Mouse (Mus musculus) CH12.LX (cell line): ENCODE results near the gene Glp2r. TPM values are rescaled to one million over a fixed set of nuclear protein-coding genes. Genes with fewer than 3 reads are reported as not detected.

Experiments used
- DNase-seq: peaks from one replicate; pipeline ENCODE4 v3.0.0-alpha.2; 2013; ENCODE audit errors: extremely low read depth
- H3K27ac ChIP-seq: 2 replicates; pipeline ENCODE4 v1.5.1; 2012; ENCODE audit warnings: low read depth, mild to moderate bottlenecking, control low read depth, moderate library complexity; ENCODE audit not compliant: insufficient read depth
- H3K27me3 ChIP-seq: replicated peaks from 2 replicates; pipeline ENCODE3; 2012; ENCODE audit warnings: inconsistent platforms
- H3K36me3 ChIP-seq, 2 experiments: replicated peaks in 1 of 2; 2 replicates each; pipeline versions ENCODE3 to v1.6.1; 2012; ENCODE audit warnings: inconsistent platforms in 1 of 2, low read length in 1 of 2, mild to moderate bottlenecking in 1 of 2, mixed read lengths in 1 of 2, moderate library complexity in 1 of 2; ENCODE audit not compliant: control insufficient read depth in 1 of 2, insufficient read depth in 1 of 2
- H3K4me1 ChIP-seq, 2 experiments: 2 replicates each; pipeline ENCODE4 v1.6.1; 2012; ENCODE audit warnings: inconsistent platforms in 1 of 2, moderate library complexity in 1 of 2; ENCODE audit not compliant: insufficient read depth in 2 of 2, control insufficient read depth in 1 of 2
- H3K4me2 ChIP-seq: 2 replicates; pipeline ENCODE4 v1.6.1; 2012; ENCODE audit warnings: low read depth, mild to moderate bottlenecking, control low read depth; ENCODE audit not compliant: poor library complexity, insufficient read depth, severe bottlenecking
- H3K4me3 ChIP-seq, 3 experiments: fragments of 150-350 bp in 1 of 3; sonication (generic) in 1 of 3; replicated peaks in 1 of 3; 2 replicates each; pipeline versions ENCODE3 to v1.5.1; 2011 to 2012; ENCODE audit warnings: low read depth in 2 of 3, low read length in 2 of 3, mild to moderate bottlenecking in 2 of 3, moderate library complexity in 2 of 3, control low read depth in 1 of 3, improper control_type of control experiment in 1 of 3, inconsistent platforms in 1 of 3, mixed read lengths in 1 of 3; ENCODE audit not compliant: poor library complexity in 1 of 3
- H3K79me2 ChIP-seq: replicated peaks from 2 replicates; pipeline ENCODE4 v1.6.1; 2012; ENCODE audit warnings: mild to moderate bottlenecking, moderate library complexity; ENCODE audit not compliant: control insufficient read depth, poor library complexity, insufficient read depth, severe bottlenecking; ENCODE audit errors: extremely low read depth
- H3K9ac ChIP-seq: 2 replicates; pipeline ENCODE4 v1.6.1; 2012; ENCODE audit warnings: low read depth, mild to moderate bottlenecking, control low read depth, moderate library complexity; ENCODE audit not compliant: insufficient read depth
- H3K9me3 ChIP-seq: replicated peaks from 2 replicates; pipeline ENCODE3; 2012; ENCODE audit warnings: low read length, inconsistent platforms, mixed read lengths
- BHLHE40 ChIP-seq: IDR thresholded peaks from 2 replicates; pipeline ENCODE4 v1.6.1; 2011; ENCODE audit warnings: mild to moderate bottlenecking, low read depth, low read length, improper control_type of control experiment
- E2F4 ChIP-seq: IDR thresholded peaks from 2 replicates; pipeline ENCODE4 v1.6.1; 2011; ENCODE audit warnings: low read depth, low read length, improper control_type of control experiment; ENCODE audit not compliant: insufficient replicate concordance
- EP300 ChIP-seq: IDR thresholded peaks from 2 replicates; pipeline ENCODE4 v1.6.1; 2011; ENCODE audit warnings: low read length, improper control_type of control experiment
- ETS1 ChIP-seq: conservative IDR thresholded peaks from 2 replicates; pipeline ENCODE4 v1.6.1; 2012; ENCODE audit warnings: low read depth, mild to moderate bottlenecking, inconsistent platforms, low read length, improper control_type of control experiment, moderate library complexity
- GABPA ChIP-seq: IDR thresholded peaks from 2 replicates; pipeline ENCODE4 v1.6.1; 2012; ENCODE audit warnings: low read depth, low read length, improper control_type of control experiment, inconsistent platforms; ENCODE audit not compliant: insufficient replicate concordance
- HCFC1 ChIP-seq: IDR thresholded peaks from 2 replicates; pipeline ENCODE4 v1.6.1; 2012; ENCODE audit warnings: low read depth, mild to moderate bottlenecking, inconsistent platforms, low read length, improper control_type of control experiment
- JUN ChIP-seq: IDR thresholded peaks from 2 replicates; pipeline ENCODE4 v1.6.1; 2011; ENCODE audit warnings: low read depth, mild to moderate bottlenecking, low read length, improper control_type of control experiment, moderate library complexity; ENCODE audit not compliant: insufficient read depth
- JUND ChIP-seq: conservative IDR thresholded peaks from 2 replicates; pipeline ENCODE4 v1.6.1; 2011; ENCODE audit warnings: low read depth, low read length, improper control_type of control experiment
- MAX ChIP-seq: IDR thresholded peaks from 2 replicates; pipeline ENCODE4 v1.6.1; 2011; ENCODE audit warnings: low read length, improper control_type of control experiment
- MAZ ChIP-seq: IDR thresholded peaks from 2 replicates; pipeline ENCODE4 v1.6.1; 2012; ENCODE audit warnings: low read depth, mild to moderate bottlenecking, inconsistent platforms, low read length, improper control_type of control experiment, moderate library complexity
- MEF2A ChIP-seq: IDR thresholded peaks from 2 replicates; pipeline ENCODE4 v1.6.1; 2014; ENCODE audit warnings: low read depth, mild to moderate bottlenecking, inconsistent platforms, low read length, improper control_type of control experiment, borderline replicate concordance
- MXI1 ChIP-seq: IDR thresholded peaks from 2 replicates; pipeline ENCODE4 v1.6.1; 2011; ENCODE audit warnings: mild to moderate bottlenecking, low read depth, low read length, improper control_type of control experiment
- RCOR1 ChIP-seq: conservative IDR thresholded peaks from 2 replicates; pipeline ENCODE4 v1.6.1; 2012; ENCODE audit warnings: low read depth, mild to moderate bottlenecking, inconsistent platforms, low read length, improper control_type of control experiment
- SIN3A ChIP-seq: IDR thresholded peaks from 2 replicates; pipeline ENCODE4 v1.6.1; 2012; ENCODE audit warnings: low read length, improper control_type of control experiment, inconsistent platforms
- SMC3 ChIP-seq: IDR thresholded peaks from 2 replicates; pipeline ENCODE4 v1.6.1; 2011; ENCODE audit warnings: low read depth, low read length, improper control_type of control experiment
- TCF12 ChIP-seq: IDR thresholded peaks from 2 replicates; pipeline ENCODE4 v1.6.1; 2014; ENCODE audit warnings: low read depth, mild to moderate bottlenecking, inconsistent platforms, low read length, improper control_type of control experiment
- UBTF ChIP-seq: IDR thresholded peaks from 2 replicates; pipeline ENCODE4 v1.6.1; 2012; ENCODE audit warnings: low read depth, mild to moderate bottlenecking, inconsistent platforms, low read length, improper control_type of control experiment, moderate library complexity
- USF1 ChIP-seq: IDR thresholded peaks from 2 replicates; pipeline ENCODE4 v1.6.1; 2014; ENCODE audit warnings: low read depth, mild to moderate bottlenecking, inconsistent platforms, low read length, improper control_type of control experiment
- ZKSCAN1 ChIP-seq: IDR thresholded peaks from 2 replicates; pipeline ENCODE4 v1.6.1; 2012; ENCODE audit warnings: low read depth, inconsistent platforms, low read length, improper control_type of control experiment, borderline replicate concordance
- ZNF384 ChIP-seq: IDR thresholded peaks from 2 replicates; pipeline ENCODE4 v1.6.1; 2012; ENCODE audit warnings: low read depth, low read length, improper control_type of control experiment, inconsistent platforms
- dilution Hi-C: fragments of 300-500 bp; cut with MboI; formaldehyde crosslinking; loops from 2 replicates; pipeline ENCODE4 v1.14.3; 2020; ENCODE audit warnings: low sequenced_read_pairs; ENCODE audit not compliant: extremely low pct_unique_long_range_greater_than_20kb, extremely low pct_ligation_motif_present
- in situ Hi-C: fragments of 300-500 bp; cut with MboI; formaldehyde crosslinking; loops from 3 replicates; pipeline ENCODE4 v1.14.3; 2019; ENCODE audit warnings: low sequenced_read_pairs, low pct_ligation_motif_present, low pct_unique_long_range_greater_than_20kb, mixed read lengths
- polyA plus RNA-seq: library from polyadenylated mRNA; unstranded; fragments of >175 nt; gene quantifications from 2 replicates; pipeline ENCODE4 v1.2.1, GENCODE M21; 2012; ENCODE audit warnings: low read depth; ENCODE audit not compliant: insufficient read length
- total RNA-seq, 2 experiments: library from RNA; depleted of rRNA; stranded (reverse); fragments of 300-350 nt in 1 of 2; fragments of >200 nt in 1 of 2; gene quantifications; 2 replicates each; pipeline ENCODE4 v1.2.3; 2012 to 2014

The Glp2r gene
- total and polyA plus RNA-seq, 3 experiments, result 0.04 to 0.09 (median 0.07) TPM

GRCm38 (mm10) chr11:67636905-67637586 lies 133.9 kb downstream of the Glp2r start:
- no peak for DNase-seq
- peak; percentile 25; the same call in 1 of the 2 replicates for TF ChIP-seq TCF12
- 0 out of 2 replicates have a peak, but pooled peaks have one; percentile 55 for TF ChIP-seq MAZ
- TF ChIP-seq EP300, result 0 out of 2 replicates have a peak, but pooled peaks have one; percentile 10
- TF ChIP-seq MAX, result peak; percentile 55; the same call in 1 of the 2 replicates
- TF ChIP-seq UBTF, result no peak
- TF ChIP-seq SMC3, result no peak
- TF ChIP-seq JUND, result no peak
- TF ChIP-seq RCOR1, result 0 out of 2 replicates have a peak, but pooled peaks have one; percentile 49
- peak; percentile 14; the same call in 1 of the 2 replicates for TF ChIP-seq ETS1
- Histone ChIP-seq H3K36me3 (peaks cover 0 to 10% of the 10 kb centered on the region in 2 experiments), H3K9ac (no peak overlapping the region), H3K9me3 (no peaks in the 10 kb centered on the region), H3K4me2 (0 out of 2 replicates have a peak overlapping the region, but pooled peaks have one; percentile 1), H3K4me3 (no peak overlapping the region), H3K27ac (no peak overlapping the region), H3K4me1 (peaks cover 42 to 87% of the 10 kb centered on the region in 2 experiments), H3K27me3 (no peaks in the 10 kb centered on the region), H3K79me2 (no peaks in the 10 kb centered on the region)
- in situ Hi-C loops (no loop called here), dilution Hi-C loops (no loop called here)

GRCm38 (mm10) chr11:67636201-67636600 lies 134.8 kb downstream of the Glp2r start:
- no peaks in the 10 kb centered on the region for H3K9me3 ChIP-seq
- in situ Hi-C loops, result no loop called here
- H3K79me2 ChIP-seq, result no peaks in the 10 kb centered on the region
- H3K4me1 ChIP-seq, result peaks cover 39 to 79% of the 10 kb centered on the region in 2 experiments
- DNase-seq, result no peak
- no peak overlapping the region; the same call in 1 of the 2 replicates for H3K4me2 ChIP-seq
- no peak overlapping the region for H3K27ac ChIP-seq
- no peak overlapping the region for H3K4me3 ChIP-seq
- no peaks in the 10 kb centered on the region for H3K27me3 ChIP-seq
- no peak for TF ChIP-seq MEF2A
- TF ChIP-seq SIN3A, result no peak
- TF ChIP-seq TCF12, result no peak
- TF ChIP-seq HCFC1, result no peak
- no peak for TF ChIP-seq GABPA
- no peak for TF ChIP-seq E2F4
- TF ChIP-seq RCOR1, result no peak
- no peak for TF ChIP-seq MXI1
- TF ChIP-seq ZNF384, result no peak
- TF ChIP-seq BHLHE40, result no peak
- TF ChIP-seq EP300, result no peak
- TF ChIP-seq JUN, result no peak
- no peak for TF ChIP-seq ZKSCAN1
- no peak for TF ChIP-seq USF1
- H3K9ac ChIP-seq, result no peak overlapping the region
- dilution Hi-C loops, result no loop called here
- peaks cover 0 to 19% of the 10 kb centered on the region in 2 experiments for H3K36me3 ChIP-seq
